Mouse (Mus musculus) heart, embryonic 16.5 days (tissue): ENCODE data around the gene Cdc25b. TPM values are rescaled to one million over a fixed set of nuclear protein-coding genes. Genes with fewer than 3 reads are reported as not detected.

Experiments
- ATAC-seq: fragments of 200-750 bp; cut with Nextera tagmentation; replicated peaks from 2 replicates; pipeline ENCODE4 v1.8.0; 2017; ENCODE audit warnings: moderate number of reproducible peaks; ENCODE audit not compliant: insufficient read depth, low FRiP score; ENCODE audit errors: extremely low read depth
- H3K27ac ChIP-seq: fragments of 300-500 bp; sonication (generic); 2 replicates; pipeline ENCODE4 v1.5.1; 2014; ENCODE audit warnings: mild to moderate bottlenecking, low read length, control low read depth, moderate library complexity
- H3K27me3 ChIP-seq: fragments of 300-500 bp; sonication (generic); 2 replicates; pipeline ENCODE4 v1.6.1; 2014; ENCODE audit warnings: low read length, mixed read lengths; ENCODE audit not compliant: control insufficient read depth, insufficient read depth
- H3K36me3 ChIP-seq: fragments of 300-500 bp; sonication (generic); 2 replicates; pipeline ENCODE4 v1.6.1; 2014; ENCODE audit not compliant: control insufficient read depth, insufficient read depth
- H3K4me1 ChIP-seq: fragments of 300-500 bp; sonication (generic); 2 replicates; pipeline ENCODE4 v1.6.1; 2014; ENCODE audit warnings: low read length, mixed read lengths; ENCODE audit not compliant: control insufficient read depth, insufficient read depth
- H3K4me2 ChIP-seq: fragments of 300-500 bp; sonication (generic); 2 replicates; pipeline ENCODE4 v1.6.1; 2014; ENCODE audit warnings: low read depth, mild to moderate bottlenecking, control low read depth, low read length
- H3K4me3 ChIP-seq: fragments of 300-500 bp; sonication (generic); 2 replicates; pipeline ENCODE4 v1.5.1; 2014; ENCODE audit warnings: mild to moderate bottlenecking, control low read depth, low read length
- H3K9ac ChIP-seq: fragments of 300-500 bp; sonication (generic); 2 replicates; pipeline ENCODE4 v1.6.1; 2014; ENCODE audit warnings: low read length, control low read depth
- H3K9me3 ChIP-seq: fragments of 300-500 bp; sonication (generic); replicated peaks from 2 replicates; pipeline ENCODE4 v1.6.1; 2016; ENCODE audit warnings: low read length; ENCODE audit not compliant: control insufficient read depth
- WGBS: fragments of 180-500 bp; shearing (Covaris S2); extraction: QIAGEN DNeasy Blood & Tissue Kit; methylation state at CpG from one replicate; pipeline ENCODE4 v1.1.7; 2014; 5-methylcytosine and 5-hydroxymethylcytosine counted together
- polyA plus RNA-seq: library from polyadenylated mRNA; unstranded; fragments of >200 nt; fragmentation: Nextera tagmentation; extraction: Ambion mirVana; gene quantifications from 2 replicates; pipeline ENCODE4 v1.2.1, GENCODE M21; 2015

Cdc25b gene
- polyA plus RNA-seq = 50.4 and 55.8 TPM in 2 replicates

DNA sequence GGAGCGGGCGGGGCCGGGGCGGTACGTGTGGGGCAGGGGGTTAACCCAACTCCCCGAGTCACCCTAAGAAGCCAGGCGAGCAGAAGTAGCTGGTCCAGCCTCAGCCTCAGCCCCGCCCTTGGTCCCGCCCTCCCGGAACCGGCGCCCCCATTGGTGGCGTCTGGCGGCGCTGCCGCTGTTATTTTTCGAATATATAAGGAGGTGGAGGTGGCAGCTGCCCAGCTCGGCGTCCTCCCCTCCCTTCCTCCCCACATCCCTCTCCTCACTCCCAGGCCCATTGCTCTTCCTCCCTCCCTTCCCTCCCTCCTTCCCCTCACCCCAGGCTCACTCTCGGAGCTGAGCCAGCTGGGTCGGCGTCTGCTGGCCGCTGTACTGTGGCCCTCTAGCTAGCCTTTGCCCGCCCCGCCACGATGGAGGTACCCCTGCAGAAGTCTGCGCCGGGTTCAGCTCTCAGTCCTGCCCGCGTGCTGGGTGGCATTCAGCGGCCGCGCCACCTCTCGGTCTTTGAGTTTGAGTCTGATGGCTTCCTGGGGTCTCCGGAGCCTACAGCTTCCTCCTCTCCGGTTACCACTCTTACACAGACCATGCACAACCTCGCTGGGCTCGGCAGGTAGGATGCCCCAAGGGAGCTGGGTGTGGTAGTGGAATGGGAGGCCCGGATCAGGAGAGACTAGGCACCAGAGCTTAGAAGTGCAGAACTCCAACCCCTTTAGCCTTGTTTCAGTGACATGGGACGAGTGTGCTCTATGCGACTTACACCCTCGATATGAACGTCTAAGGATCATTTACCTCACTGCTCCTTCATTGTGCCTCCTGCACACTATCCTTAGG, at the start of gene Cdc25b, which contains the start of gene Spef1:
TSS of gene Cdc25b (plus strand) at position 179 of the 831 bp plus-strand sequence.
TSS of gene Spef1 (minus strand) at position 512 of the 831 bp plus-strand sequence.
- WGBS = under 1% methylated on average over 43 of the region's 43 CpGs
- ATAC-seq = peak; percentile 91
- H3K4me2 ChIP-seq = peak within 1 kb of the TSS; percentile 76
- no peaks in the 10 kb centered on the region for H3K27me3 ChIP-seq
- no peaks in the 10 kb centered on the region for H3K9me3 ChIP-seq
- H3K36me3 ChIP-seq = peaks cover 9% of the 10 kb centered on the region
- H3K27ac ChIP-seq = peak within 1 kb of the TSS; percentile 95
- peaks cover 22% of the 10 kb centered on the region for H3K4me1 ChIP-seq
- H3K9ac ChIP-seq = peak within 1 kb of the TSS; percentile 78
- H3K4me3 ChIP-seq = peak within 1 kb of the TSS; percentile 66

DNA sequence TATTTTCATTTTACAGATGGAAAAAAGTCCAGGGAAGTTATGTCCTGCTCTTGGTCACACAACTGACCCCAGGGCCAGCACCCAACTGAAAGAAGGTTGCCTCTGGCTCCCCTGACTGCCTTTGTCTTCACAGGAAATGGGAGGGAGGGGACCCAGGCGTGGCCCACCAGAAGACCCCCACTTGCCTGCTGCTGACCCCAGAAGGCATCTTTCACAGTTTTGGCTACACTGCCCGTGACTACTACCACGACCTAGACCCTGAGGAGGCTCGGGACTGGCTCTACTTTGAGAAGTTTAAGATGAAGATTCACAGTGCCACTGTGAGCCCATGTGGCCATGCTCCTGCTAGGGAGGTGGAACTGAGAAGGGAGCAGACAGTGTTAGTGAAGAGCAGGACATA, 48.5 kb upstream of the Cdc25b start:
- no peak for ATAC-seq
- Histone ChIP-seq H3K9me3 (no peaks in the 10 kb centered on the region), H3K4me1 (peaks cover 42% of the 10 kb centered on the region), H3K9ac (no peak overlapping the region), H3K4me2 (no peak overlapping the region), H3K27ac (no peak overlapping the region), H3K27me3 (no peaks in the 10 kb centered on the region), H3K4me3 (no peak overlapping the region), H3K36me3 (peaks cover 8% of the 10 kb centered on the region; the same call in 1 of the 2 replicates)
- 82% methylated on average over 4 of the region's 4 CpGs for WGBS

DNA sequence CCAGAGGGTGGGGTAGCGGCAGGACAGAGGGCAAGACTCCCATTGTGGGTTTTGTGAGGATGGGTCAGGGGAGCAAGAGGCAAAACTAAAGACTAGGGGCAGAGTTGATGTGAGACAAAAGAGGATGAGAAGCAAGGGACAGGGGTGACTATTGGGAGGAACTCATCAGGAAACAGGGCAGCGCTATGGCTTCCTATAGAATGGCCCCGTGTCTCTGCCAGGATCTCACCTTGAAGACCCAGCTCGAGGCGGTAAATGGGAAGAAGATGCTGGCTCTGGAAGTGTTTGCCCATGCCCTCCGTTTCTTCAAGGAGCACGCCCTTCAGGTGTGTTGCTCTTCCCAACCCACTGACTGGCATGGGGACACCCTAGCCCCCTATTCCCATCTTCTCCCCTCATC, 48.0 kb upstream of the Cdc25b start:
- Histone ChIP-seq H3K9me3 (no peaks in the 10 kb centered on the region), H3K27me3 (no peaks in the 10 kb centered on the region), H3K4me2 (no peak overlapping the region), H3K9ac (no peak overlapping the region), H3K36me3 (peaks cover 13% of the 10 kb centered on the region; the same call in 1 of the 2 replicates), H3K4me1 (peaks cover 42% of the 10 kb centered on the region), H3K27ac (no peak overlapping the region), H3K4me3 (no peak overlapping the region)
- WGBS = 89% methylated on average over 7 of the region's 7 CpGs
- no peak for ATAC-seq

DNA sequence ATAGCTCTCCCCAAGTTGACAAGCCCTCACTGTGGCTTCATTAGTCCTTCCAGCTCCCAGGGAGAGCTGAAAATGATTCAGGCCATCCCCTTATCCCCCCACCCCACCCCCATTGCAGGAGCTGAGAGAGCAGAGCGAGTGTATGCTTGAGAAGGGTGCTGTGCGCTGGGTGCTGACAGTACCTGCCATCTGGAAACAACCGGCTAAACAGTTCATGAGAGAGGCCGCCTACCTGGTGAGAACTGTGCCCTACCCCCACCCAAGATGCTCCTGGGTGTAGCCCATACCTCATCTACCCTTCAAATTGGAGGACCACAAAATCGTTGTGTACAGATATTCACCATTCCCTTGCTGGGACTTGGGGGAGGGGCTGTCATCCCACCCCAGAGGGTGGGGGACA, 47.5 kb upstream of the Cdc25b start:
- H3K4me2 ChIP-seq = no peak overlapping the region
- 86% methylated on average over 5 of the region's 5 CpGs for WGBS
- no peak for ATAC-seq
- H3K9ac ChIP-seq = no peak overlapping the region
- H3K36me3 ChIP-seq = peaks cover 15% of the 10 kb centered on the region; the same call in 1 of the 2 replicates
- no peaks in the 10 kb centered on the region for H3K27me3 ChIP-seq
- H3K4me3 ChIP-seq = no peak overlapping the region
- H3K27ac ChIP-seq = peak overlapping the region; percentile 75
- H3K4me1 ChIP-seq = peaks cover 38% of the 10 kb centered on the region
- no peaks in the 10 kb centered on the region for H3K9me3 ChIP-seq

DNA sequence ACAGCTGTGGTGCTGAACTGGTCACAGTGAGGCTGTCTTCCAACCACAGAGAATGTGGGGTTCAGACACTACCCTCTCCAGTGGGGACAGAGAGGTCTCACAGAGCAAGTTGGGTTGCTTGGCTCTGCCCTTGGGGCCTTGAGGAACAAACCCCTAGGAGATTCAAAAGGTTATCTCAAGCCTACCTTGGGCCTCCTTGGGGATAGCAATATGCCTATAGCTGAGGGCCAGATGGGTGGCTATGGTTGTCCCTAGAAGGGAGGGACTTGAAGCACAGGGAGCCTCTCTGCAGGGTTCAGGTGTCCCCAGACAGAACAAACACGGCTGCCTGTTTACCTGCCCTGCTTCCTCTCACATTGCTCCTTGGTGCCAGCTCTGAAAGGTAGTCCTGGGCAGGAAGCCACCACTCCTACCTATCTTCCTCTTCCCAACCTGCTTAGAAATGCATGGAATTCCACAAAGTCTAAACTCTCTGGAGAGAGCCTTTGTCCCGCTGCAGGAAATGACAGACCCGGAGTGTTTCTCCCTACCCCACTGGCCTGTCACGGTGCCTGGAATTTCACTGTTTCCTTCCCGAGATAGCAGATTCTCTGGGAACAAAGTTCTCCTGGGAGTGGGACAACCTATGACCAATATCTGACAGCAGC, 46.7 kb upstream of the Cdc25b start:
- Histone ChIP-seq H3K4me2 (no peak overlapping the region), H3K4me3 (no peak overlapping the region), H3K9me3 (no peaks in the 10 kb centered on the region), H3K36me3 (peaks cover 19% of the 10 kb centered on the region), H3K27me3 (no peaks in the 10 kb centered on the region), H3K27ac (peak overlapping the region; percentile 76), H3K4me1 (peaks cover 32% of the 10 kb centered on the region), H3K9ac (0 out of 2 replicates have a peak overlapping the region, but pooled peaks have one; percentile 3)
- ATAC-seq = 0 out of 2 replicates have a peak, but pooled peaks have one; percentile 25
- 14% methylated on average over 5 of the region's 5 CpGs for WGBS

DNA sequence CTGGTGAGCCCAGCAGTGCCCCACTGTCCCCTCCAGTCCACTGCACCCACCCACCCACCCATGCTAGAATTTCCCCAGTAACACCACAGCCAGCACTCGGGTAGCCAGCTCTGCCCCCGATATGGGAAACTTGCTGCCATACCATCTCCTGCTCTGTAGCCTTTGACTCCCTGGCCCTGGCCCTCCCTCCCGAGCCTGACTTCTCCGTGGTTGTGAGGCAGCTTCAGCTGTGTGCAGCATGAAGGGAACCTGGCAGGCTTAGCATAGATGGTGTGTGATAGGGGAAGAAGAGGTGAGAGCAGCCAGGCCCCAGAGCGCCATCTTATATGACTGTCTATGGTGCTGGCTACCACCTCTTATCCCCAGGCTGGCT, 46.2 kb upstream of the Cdc25b start:
- Histone ChIP-seq H3K4me2 (no peak overlapping the region), H3K4me1 (peaks cover 27% of the 10 kb centered on the region), H3K27ac (peak overlapping the region; percentile 76), H3K9ac (no peak overlapping the region), H3K27me3 (no peaks in the 10 kb centered on the region), H3K4me3 (no peak overlapping the region), H3K9me3 (no peaks in the 10 kb centered on the region), H3K36me3 (peaks cover 22% of the 10 kb centered on the region)
- WGBS = 44% methylated on average over 5 of the region's 5 CpGs
- no peak for ATAC-seq

DNA sequence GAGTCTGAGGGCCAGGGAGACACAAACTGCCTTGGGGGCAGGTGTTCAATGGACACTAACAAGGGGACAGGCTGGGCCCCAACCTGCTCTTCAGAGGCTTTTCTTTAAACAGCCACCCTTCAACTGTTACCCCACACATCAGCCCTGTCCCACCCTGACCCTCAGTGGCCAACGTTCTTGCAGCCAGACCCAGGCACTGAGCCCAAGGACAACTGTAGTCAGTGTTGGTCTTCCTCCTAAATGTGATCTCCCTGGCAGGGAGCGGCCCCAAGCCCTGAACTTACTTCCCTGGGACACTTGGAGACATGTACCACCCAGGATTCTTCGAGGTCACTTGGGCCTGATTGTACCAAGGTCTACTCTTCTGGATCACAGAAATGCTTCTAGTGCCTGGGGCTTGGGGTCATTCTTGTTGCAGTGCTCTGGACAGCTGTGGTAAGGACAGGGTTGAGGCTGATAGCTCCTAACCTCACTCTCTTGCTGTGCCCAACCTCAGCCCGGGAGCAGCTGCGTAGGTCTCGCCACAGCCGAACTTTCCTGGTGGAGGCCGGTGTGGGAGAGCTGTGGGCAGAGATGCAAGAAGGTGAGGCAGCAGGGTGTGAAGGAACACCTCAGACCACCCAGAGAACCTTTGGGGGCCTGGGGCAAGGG, 45.3 kb upstream of the Cdc25b start:
- H3K4me2 ChIP-seq = no peak overlapping the region
- ATAC-seq = no peak
- H3K27me3 ChIP-seq = no peaks in the 10 kb centered on the region
- H3K27ac ChIP-seq = no peak overlapping the region
- no peaks in the 10 kb centered on the region for H3K9me3 ChIP-seq
- 84% methylated on average over 8 of the region's 8 CpGs for WGBS
- H3K4me1 ChIP-seq = peaks cover 18% of the 10 kb centered on the region
- no peak overlapping the region for H3K9ac ChIP-seq
- no peak overlapping the region for H3K4me3 ChIP-seq
- peaks cover 23% of the 10 kb centered on the region for H3K36me3 ChIP-seq

DNA sequence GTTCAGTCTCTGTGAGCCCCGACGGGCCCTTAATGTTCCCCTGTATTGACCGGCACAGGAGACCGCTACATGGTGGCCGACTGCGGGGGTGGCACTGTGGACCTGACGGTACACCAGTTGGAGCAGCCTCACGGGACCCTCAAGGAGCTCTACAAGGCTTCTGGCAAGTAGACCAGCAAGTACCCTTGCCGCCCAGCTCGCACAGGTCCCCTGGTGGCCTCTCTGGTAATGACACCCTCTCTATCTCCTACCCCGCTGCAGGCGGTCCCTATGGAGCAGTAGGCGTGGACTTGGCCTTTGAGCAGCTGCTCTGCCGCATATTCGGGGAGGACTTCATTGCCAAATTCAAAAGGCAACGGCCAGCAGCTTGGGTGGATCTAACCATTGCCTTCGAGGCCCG, 44.2 kb upstream of the Cdc25b start:
- H3K4me3 ChIP-seq = no peak overlapping the region
- H3K36me3 ChIP-seq = peaks cover 31% of the 10 kb centered on the region
- no peaks in the 10 kb centered on the region for H3K27me3 ChIP-seq
- ATAC-seq = 0 out of 2 replicates have a peak, but pooled peaks have one; percentile 33
- H3K27ac ChIP-seq = no peak overlapping the region
- 31% methylated on average over 18 of the region's 18 CpGs for WGBS
- no peak overlapping the region for H3K9ac ChIP-seq
- H3K4me1 ChIP-seq = peaks cover 15% of the 10 kb centered on the region
- peak overlapping the region; percentile 43; the same call in 1 of the 2 replicates for H3K4me2 ChIP-seq
- H3K9me3 ChIP-seq = no peaks in the 10 kb centered on the region
